Mouse (Mus musculus): ENCODE data around the gene Ntrk2. TPM values are rescaled to one million over a fixed set of nuclear protein-coding genes. Genes with fewer than 3 reads are reported as not detected.

Gene Ntrk2
- total RNA-seq, 2 experiments from 2014 or later = 313 to 329 TPM

- H3K4me3 ChIP-seq = no peak overlapping the region
- no peak for DNase-seq (ENCODE audit: low spot score in 2 of 2)
- peak overlapping the region; percentile 96 for H3K27ac ChIP-seq
- TF ChIP-seq CTCF (conservative IDR thresholded peaks at IDR 0.05) = no peak
Measured at GRCm38 (mm10) chr13:59147976-59148375, 341.6 kb downstream of the Ntrk2 start.

GRCm38 (mm10) chr13:59148793-59149192 is 342.4 kb downstream of the Ntrk2 start:
- Histone ChIP-seq H3K27ac (no peak overlapping the region), H3K4me3 (no peak overlapping the region)
- TF ChIP-seq CTCF (conservative IDR thresholded peaks at IDR 0.05) = no peak
- DNase-seq (ENCODE audit: low spot score in 2 of 2) = no peak

GRCm38 (mm10) chr13:59164015-59164414 is 357.6 kb downstream of the Ntrk2 start:
- no peak for TF ChIP-seq CTCF (conservative IDR thresholded peaks at IDR 0.05)
- no peak overlapping the region for H3K27ac ChIP-seq
- H3K4me3 ChIP-seq = no peak overlapping the region
- DNase-seq (ENCODE audit: low spot score in 2 of 2) = no peak

- no peak for DNase-seq (ENCODE audit: low spot score in 2 of 2)
- H3K27ac ChIP-seq = no peak overlapping the region
- no peak for TF ChIP-seq CTCF (conservative IDR thresholded peaks at IDR 0.05)
- H3K4me3 ChIP-seq = no peak overlapping the region
Measured at GRCm38 (mm10) chr13:59173840-59174239, 367.5 kb downstream of the Ntrk2 start.

GRCm38 (mm10) chr13:59176021-59176420 is 369.7 kb downstream of the Ntrk2 start:
- no peak for TF ChIP-seq CTCF (conservative IDR thresholded peaks at IDR 0.05)
- DNase-seq (ENCODE audit: low spot score in 2 of 2) = no peak
- Histone ChIP-seq H3K27ac (no peak overlapping the region), H3K4me3 (no peak overlapping the region)

- Histone ChIP-seq H3K4me3 (no peak overlapping the region), H3K27ac (no peak overlapping the region)
- no peak for TF ChIP-seq CTCF (conservative IDR thresholded peaks at IDR 0.05)
- DNase-seq (ENCODE audit: low spot score in 2 of 2) = no peak
Measured at GRCm38 (mm10) chr13:59176485-59176884, 370.1 kb downstream of the Ntrk2 start.

GRCm38 (mm10) chr13:59177003-59177402 is 370.6 kb downstream of the Ntrk2 start:
- DNase-seq (ENCODE audit: low spot score in 2 of 2) = no peak
- TF ChIP-seq CTCF (conservative IDR thresholded peaks at IDR 0.05) = no peak
- no peak overlapping the region for H3K27ac ChIP-seq
- H3K4me3 ChIP-seq = no peak overlapping the region

- no peak for DNase-seq (ENCODE audit: low spot score in 2 of 2)
- no peak overlapping the region for H3K4me3 ChIP-seq
- no peak for TF ChIP-seq CTCF (conservative IDR thresholded peaks at IDR 0.05)
- peak overlapping the region; percentile 87 for H3K27ac ChIP-seq
Measured at GRCm38 (mm10) chr13:59179986-59180385, 373.6 kb downstream of the Ntrk2 start.

GRCm38 (mm10) chr13:59180781-59181180 is 374.4 kb downstream of the Ntrk2 start:
- TF ChIP-seq CTCF (conservative IDR thresholded peaks at IDR 0.05) = no peak
- Histone ChIP-seq H3K27ac (peak overlapping the region; percentile 87), H3K4me3 (peak overlapping the region; percentile 3; the same call in 1 of the 2 replicates)
- peak; percentile 19 to 57 for DNase-seq (ENCODE audit: low spot score in 2 of 2)

GRCm38 (mm10) chr13:59181188-59181947 is 375.0 kb downstream of the Ntrk2 start:
- no peak for TF ChIP-seq CTCF (conservative IDR thresholded peaks at IDR 0.05)
- peak overlapping the region; percentile 3; the same call in 1 of the 2 replicates for H3K4me3 ChIP-seq
- no peak for DNase-seq (ENCODE audit: low spot score in 2 of 2)
- H3K27ac ChIP-seq = peak overlapping the region; percentile 87

- Histone ChIP-seq H3K4me3 (no peak overlapping the region), H3K27ac (no peak overlapping the region)
- peak; percentile 78 for TF ChIP-seq CTCF (conservative IDR thresholded peaks at IDR 0.05)
- DNase-seq (ENCODE audit: low spot score in 2 of 2) = peak; percentile 41 to 55
Measured at GRCm38 (mm10) chr13:59182630-59183029, 376.3 kb downstream of the Ntrk2 start.

Other genes with a start within 250 kb of the Ntrk2 start
- gene Slc28a3, start 195.7 kb upstream of the Ntrk2 start, total RNA-seq (2021) = under 1 TPM in 1 of 2 experiments, not detected in 1; 0.10 TPM

Measured in layer of hippocampus, adult 2 months (tissue).